Mouse (Mus musculus) olfactory bulb, adult 2 months (tissue): Measurements from ENCODE around the gene Icam1. TPM values are rescaled to one million over a fixed set of nuclear protein-coding genes. Genes with fewer than 3 reads are reported as not detected.
"Not testable (repeated sequence)": the region's sequence is repeated elsewhere in the genome, so short reads cannot be mapped to it uniquely, and the experiment has no call there.

Experiments used
- H3K27ac ChIP-seq: fragments of 200-500 bp; 2 replicates; pipeline ENCODE4 v1.5.1; 2012; ENCODE audit warnings: low read depth, low read length; ENCODE audit not compliant: insufficient read depth
- H3K4me1 ChIP-seq: fragments of 200-500 bp; 2 replicates; pipeline ENCODE4 v1.6.1; 2012; ENCODE audit warnings: low read length; ENCODE audit not compliant: control insufficient read depth, insufficient read depth
- H3K4me3 ChIP-seq: fragments of 200-500 bp; 2 replicates; pipeline ENCODE4 v1.5.1; 2012; ENCODE audit warnings: mild to moderate bottlenecking, low read depth, low read length, moderate library complexity; ENCODE audit not compliant: insufficient read depth
- CTCF ChIP-seq: fragments of 200-500 bp; IDR thresholded peaks from 2 replicates; pipeline ENCODE4 v1.5.1; 2012; ENCODE audit warnings: low read depth, mild to moderate bottlenecking, low read length, moderate library complexity; ENCODE audit not compliant: insufficient read depth
- POLR2A ChIP-seq: fragments of 200-500 bp; IDR thresholded peaks from 2 replicates; pipeline ENCODE4 v1.6.1; 2012; ENCODE audit warnings: mild to moderate bottlenecking, low read depth, low read length, moderate library complexity; ENCODE audit not compliant: insufficient read depth
- WGBS: fragments of 180-500 bp; shearing (Covaris S2); methylation state at CpG from one replicate; pipeline ENCODE4 v1.1.7; 2018; 5-methylcytosine and 5-hydroxymethylcytosine counted together
- polyA plus RNA-seq: library from polyadenylated mRNA; stranded (reverse); fragments of >200 nt; gene quantifications from 2 replicates; pipeline ENCODE4 v1.2.4, GENCODE M21; 2012; ENCODE audit warnings: low replicate concordance; ENCODE audit not compliant: missing spikeins, insufficient read depth, insufficient read length

Gene Icam1
- polyA plus RNA-seq, 1 experiment, result not detected

DNA sequence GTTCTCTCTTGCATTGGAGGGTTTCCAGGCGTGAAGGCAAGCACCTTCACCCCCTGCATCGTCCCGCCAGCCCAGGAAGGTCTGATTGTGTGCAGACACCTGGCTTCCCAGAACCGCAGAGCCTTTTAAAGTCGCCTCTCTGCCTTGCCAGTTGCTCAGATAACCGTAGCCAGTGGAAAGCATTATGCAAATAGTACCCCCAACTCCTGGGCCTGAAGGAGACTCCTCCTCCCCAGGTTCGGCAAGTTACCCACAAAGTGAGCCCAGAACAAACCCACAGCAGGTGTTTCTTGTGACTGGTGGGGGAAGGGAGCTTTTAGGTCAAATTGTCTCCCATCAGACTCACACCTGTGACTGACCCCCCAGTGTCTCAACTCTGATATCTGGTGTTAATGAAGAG lies 27.8 kb upstream of the Icam1 start:
- peaks cover 4% of the 10 kb centered on the region; the same call in 1 of the 2 replicates for H3K4me1 ChIP-seq
- 31% methylated on average over 7 of the region's 7 CpGs for WGBS
- no peak overlapping the region for H3K27ac ChIP-seq
- no peak for TF ChIP-seq POLR2A
- no peak for TF ChIP-seq CTCF
- H3K4me3 ChIP-seq, result no peak overlapping the region

DNA sequence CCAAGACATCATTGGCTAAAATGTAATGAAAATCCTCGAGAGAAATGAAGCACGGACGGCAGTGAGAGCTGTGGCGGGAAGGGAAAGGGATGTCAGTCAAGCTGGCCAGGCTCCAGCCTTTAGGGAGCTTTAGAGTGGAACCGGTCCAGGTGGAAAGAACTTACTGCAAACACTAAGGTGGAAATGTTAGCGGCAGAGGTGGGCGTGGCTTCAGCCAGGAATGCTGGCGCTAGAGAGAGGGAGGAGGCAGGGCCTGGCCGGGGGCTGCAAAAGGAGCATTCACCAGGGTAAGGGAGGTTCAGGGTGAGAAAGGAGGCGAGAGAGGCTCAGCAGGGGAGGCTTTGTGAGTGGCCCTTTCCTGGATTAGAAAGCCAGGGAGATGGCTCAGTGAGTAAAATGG lies 24.9 kb upstream of the Icam1 start:
- WGBS, result 25% methylated on average over 10 of the region's 10 CpGs
- no peak overlapping the region for H3K27ac ChIP-seq

DNA sequence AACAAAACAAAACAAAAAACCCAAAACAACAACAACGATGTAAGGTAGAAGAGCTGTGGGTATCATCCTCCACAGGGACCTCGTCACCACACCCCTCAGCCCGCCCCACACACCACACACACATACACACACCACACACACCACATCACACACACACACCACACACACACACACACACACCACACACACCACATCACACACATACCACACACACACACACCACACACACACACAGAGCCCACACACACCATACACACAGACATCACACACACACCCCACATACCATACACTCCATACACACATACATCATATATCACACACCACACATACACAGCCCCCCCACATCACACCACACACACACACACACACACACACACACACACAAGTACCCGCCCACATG lies 24.2 kb upstream of the Icam1 start:
- WGBS, result 90% methylated on average over 4 of the region's 4 CpGs

More for the DNA sequence above, 24.9 kb upstream of the Icam1 start:
- TF ChIP-seq POLR2A (no peak), CTCF (no peak)
- Histone ChIP-seq H3K4me3 (no peak overlapping the region), H3K4me1 (peaks cover 4% of the 10 kb centered on the region; the same call in 1 of the 2 replicates)

DNA sequence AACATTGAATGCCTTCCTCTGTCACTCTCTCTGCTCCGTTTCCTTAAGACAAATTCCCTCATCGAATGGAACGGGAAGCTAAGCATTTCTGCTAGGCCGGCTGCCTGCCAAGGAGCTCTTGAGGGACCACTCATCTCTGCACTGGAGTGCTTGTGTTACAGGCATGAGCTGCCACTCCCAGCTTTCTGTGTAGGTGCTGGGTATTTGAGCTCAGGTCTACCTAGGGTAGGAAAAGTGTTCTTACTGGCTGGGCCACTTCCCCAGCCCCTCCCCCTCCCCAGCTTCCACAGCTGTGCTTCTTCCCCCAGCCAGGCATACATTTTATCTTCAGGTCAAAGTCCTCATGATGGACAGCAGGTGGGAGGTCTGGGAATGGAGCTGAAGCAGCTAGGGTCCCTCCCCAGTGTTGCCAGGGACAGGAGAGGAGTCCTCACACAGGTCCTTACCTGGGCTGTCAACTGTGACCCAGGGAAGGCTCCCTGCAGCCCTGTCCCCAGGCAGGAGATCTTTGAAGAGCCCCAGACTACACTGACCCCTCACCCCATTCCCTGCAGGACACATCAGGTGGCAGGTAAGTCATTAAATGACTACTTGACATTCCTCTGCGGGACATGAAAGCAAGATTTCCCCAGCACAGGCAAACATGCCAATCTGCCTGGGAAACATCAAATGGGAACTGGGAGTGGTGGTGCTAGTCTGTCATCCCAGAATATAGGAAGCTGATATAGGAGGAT lies 22.5 kb upstream of the Icam1 start:
- H3K4me3 ChIP-seq, result no peak overlapping the region

More for the DNA sequence above, 24.2 kb upstream of the Icam1 start:
- peaks cover 4% of the 10 kb centered on the region; the same call in 1 of the 2 replicates for H3K4me1 ChIP-seq
- no peak for TF ChIP-seq POLR2A
- TF ChIP-seq CTCF, result no peak
- no peak overlapping the region for H3K4me3 ChIP-seq
- H3K27ac ChIP-seq, result no peak overlapping the region

DNA sequence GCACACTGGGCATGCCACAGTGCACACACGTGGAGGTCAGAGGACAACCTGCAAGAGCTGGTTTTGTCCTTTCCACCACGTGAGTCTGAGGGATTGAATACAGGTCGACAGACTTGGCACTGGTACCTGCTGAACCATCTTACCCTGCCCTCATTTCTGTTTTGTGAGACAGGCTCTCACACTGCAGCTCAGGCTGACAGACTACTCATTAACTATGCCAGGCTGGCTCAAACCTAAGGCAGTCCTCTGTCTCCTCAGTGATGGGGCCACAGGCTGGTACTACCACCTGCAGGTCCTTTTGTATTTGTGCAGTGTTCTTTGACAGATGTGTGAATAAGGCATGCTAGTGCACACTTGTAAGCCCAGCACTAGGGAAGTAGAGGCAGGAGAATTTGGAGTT lies 20.7 kb upstream of the Icam1 start:
- Histone ChIP-seq H3K4me3 (no peak overlapping the region), H3K27ac (no peak overlapping the region), H3K4me1 (peaks cover 4% of the 10 kb centered on the region; the same call in 1 of the 2 replicates)
- no peak for TF ChIP-seq CTCF
- TF ChIP-seq POLR2A, result no peak
- whole genome bisulfite sequencing, result 63% methylated on average over 3 of the region's 3 CpGs

More for the DNA sequence above, 22.5 kb upstream of the Icam1 start:
- TF ChIP-seq CTCF, result no peak
- no peak for TF ChIP-seq POLR2A
- WGBS, result 60% methylated on average over 5 of the region's 5 CpGs
- peaks cover 4% of the 10 kb centered on the region; the same call in 1 of the 2 replicates for H3K4me1 ChIP-seq
- H3K27ac ChIP-seq, result no peak overlapping the region

GRCm38 (mm10) chr9:20997065-20997464 lies 18.7 kb upstream of the Icam1 start:
- no peak for TF ChIP-seq POLR2A
- no peak for TF ChIP-seq CTCF

DNA sequence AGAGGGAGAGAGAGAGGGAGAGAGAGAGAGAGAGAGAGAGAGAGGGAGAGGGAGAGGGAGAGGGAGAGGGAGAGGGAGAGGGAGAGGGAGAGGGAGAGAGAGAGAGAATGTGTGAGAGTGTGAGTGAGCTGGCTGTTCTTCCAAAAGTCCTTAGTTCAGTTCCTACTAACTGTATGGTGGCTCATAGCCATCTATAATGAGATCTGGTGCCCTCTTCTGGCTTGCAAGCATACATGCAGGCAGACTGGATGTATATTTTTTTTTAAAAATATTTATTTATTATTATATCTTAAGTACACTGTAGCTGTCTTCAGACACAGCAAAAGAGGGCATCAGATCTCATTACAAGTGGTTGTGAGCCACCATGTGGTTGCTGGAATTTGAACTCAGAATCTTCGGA lies 17.4 kb upstream of the Icam1 start:
- 71% methylated on average over 1 of the region's 1 CpGs for WGBS
- not testable (repeated sequence) for H3K27ac ChIP-seq, H3K4me1 ChIP-seq, H3K4me3 ChIP-seq

More at GRCm38 (mm10) chr9:20997065-20997464, 18.7 kb upstream of the Icam1 start:
- 91% methylated on average over 8 of the region's 8 CpGs for WGBS
- H3K4me1 ChIP-seq, result no peaks in the 10 kb centered on the region
- no peak overlapping the region for H3K4me3 ChIP-seq
- no peak overlapping the region for H3K27ac ChIP-seq

GRCm38 (mm10) chr9:21000811-21001210 lies 15.0 kb upstream of the Icam1 start:
- Histone ChIP-seq H3K4me1 (0 out of 2 replicates have a peak, but pooled peaks cover 4% of the 10 kb centered on the region), H3K4me3 (no peak overlapping the region), H3K27ac (no peak overlapping the region)
- TF ChIP-seq CTCF (no peak), POLR2A (no peak)

DNA sequence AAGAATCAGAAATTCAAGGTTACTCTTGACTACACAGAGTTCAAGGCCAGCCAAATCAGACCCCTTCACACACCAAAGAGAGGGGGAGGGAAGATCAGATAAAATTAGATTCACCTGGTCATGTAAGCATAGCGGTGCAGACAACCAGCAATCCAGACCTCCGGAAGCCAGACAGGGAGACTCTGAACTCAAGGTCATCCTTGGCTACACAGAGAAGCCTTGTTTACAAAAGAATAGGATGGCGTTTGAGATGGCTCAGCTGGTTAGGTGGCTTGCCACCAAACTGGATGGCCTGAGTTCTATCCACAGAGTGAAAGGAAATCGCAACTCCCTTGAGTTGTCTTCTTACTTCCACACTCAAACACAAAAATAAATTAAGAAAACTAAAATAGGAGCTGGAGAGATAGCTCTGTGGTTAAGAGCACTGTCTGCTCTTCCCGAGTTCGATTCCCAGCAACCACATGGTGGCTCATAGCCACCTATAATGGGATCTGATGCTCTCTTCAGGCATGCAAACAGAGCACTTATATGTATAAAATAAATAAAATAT lies 14.1 kb upstream of the Icam1 start:
- Histone ChIP-seq H3K27ac (no peak overlapping the region), H3K4me3 (no peak overlapping the region), H3K4me1 (0 out of 2 replicates have a peak, but pooled peaks cover 4% of the 10 kb centered on the region)
- WGBS, result 65% methylated on average over 6 of the region's 6 CpGs
- TF ChIP-seq POLR2A, result no peak
- TF ChIP-seq CTCF, result no peak
